Mouse (Mus musculus) ovary, adult 18-20 months (tissue): ENCODE measurements around the gene Ptcd2.

Experiments
- DNase-seq: peaks from one replicate; pipeline ENCODE4 v3.0.0; 2022; ENCODE audit warnings: low spot score, mixed read lengths

Gene Ptcd2

GRCm38 (mm10) chr13:99344599-99345575 is at the start of gene Ptcd2, which contains the start of gene Mrps27:
Gene Ptcd2, minus strand, starts transcription at chr13:99344705.
Gene Mrps27, plus strand, starts transcription at chr13:99344786.
- peak; percentile 94 for DNase-seq

- no peak for DNase-seq
These were observed 48.6 kb upstream of the Ptcd2 start for GRCm38 (mm10) chr13:99393128-99393527.

- peak; percentile 67 for DNase-seq
These were observed 46.9 kb upstream of the Ptcd2 start for GRCm38 (mm10) chr13:99391417-99391816.

GRCm38 (mm10) chr13:99387901-99388811 is 43.7 kb upstream of the Ptcd2 start:
- DNase-seq = no peak

- DNase-seq = no peak
These were observed 41.8 kb upstream of the Ptcd2 start for GRCm38 (mm10) chr13:99386341-99386740.

- no peak for DNase-seq
These were observed 41.4 kb upstream of the Ptcd2 start for GRCm38 (mm10) chr13:99385911-99386310.

GRCm38 (mm10) chr13:99384555-99385203 is 40.2 kb upstream of the Ptcd2 start:
- DNase-seq = no peak

GRCm38 (mm10) chr13:99382373-99382772 is 37.9 kb upstream of the Ptcd2 start:
- no peak for DNase-seq

- no peak for DNase-seq
These were observed 33.7 kb upstream of the Ptcd2 start for GRCm38 (mm10) chr13:99378223-99378622.

GRCm38 (mm10) chr13:99377055-99377454 is 32.5 kb upstream of the Ptcd2 start:
- DNase-seq = no peak

GRCm38 (mm10) chr13:99375550-99375949 is 31.0 kb upstream of the Ptcd2 start:
- DNase-seq = peak; percentile 35

- no peak for DNase-seq
These were observed 29.7 kb upstream of the Ptcd2 start for GRCm38 (mm10) chr13:99374191-99374590.

GRCm38 (mm10) chr13:99373684-99374083 is 29.2 kb upstream of the Ptcd2 start:
- DNase-seq = no peak

- DNase-seq = no peak
These were observed 26.8 kb upstream of the Ptcd2 start for GRCm38 (mm10) chr13:99371285-99371684.

- no peak for DNase-seq
These were observed 24.6 kb upstream of the Ptcd2 start for GRCm38 (mm10) chr13:99369103-99369502.

GRCm38 (mm10) chr13:99367554-99368174 is 23.2 kb upstream of the Ptcd2 start:
- DNase-seq = no peak

- no peak for DNase-seq
These were observed 22.1 kb upstream of the Ptcd2 start for GRCm38 (mm10) chr13:99366422-99367175.

GRCm38 (mm10) chr13:99363866-99364265 is 19.4 kb upstream of the Ptcd2 start:
- DNase-seq = no peak

- no peak for DNase-seq
These were observed 14.4 kb upstream of the Ptcd2 start for GRCm38 (mm10) chr13:99358921-99359320.

- no peak for DNase-seq
These were observed 12.1 kb upstream of the Ptcd2 start for GRCm38 (mm10) chr13:99356428-99357265.
